Mouse (Mus musculus) heart, embryonic 13.5 days (tissue): Measurements from ENCODE around the gene Sertad4. TPM values are rescaled to one million over a fixed set of nuclear protein-coding genes. Genes with fewer than 3 reads are reported as not detected.

Experiments used
- ATAC-seq: fragments of 200-750 bp; cut with Nextera tagmentation; 2 replicates; pipeline ENCODE4 v1.8.0; 2017; ENCODE audit warnings: moderate TSS enrichment; ENCODE audit not compliant: insufficient number of reproducible peaks, low FRiP score, low TSS enrichment; ENCODE audit errors: extremely low read depth
- H3K27ac ChIP-seq: fragments of 300-500 bp; sonication (generic); replicated peaks from 2 replicates; pipeline ENCODE4 v1.5.1; 2015; ENCODE audit warnings: moderate library complexity, mild to moderate bottlenecking, inconsistent platforms
- H3K27me3 ChIP-seq: fragments of 300-500 bp; sonication (generic); replicated peaks from 2 replicates; pipeline ENCODE4 v1.6.1; 2015; ENCODE audit warnings: mild to moderate bottlenecking, inconsistent platforms
- H3K36me3 ChIP-seq: fragments of 300-500 bp; sonication (generic); 2 replicates; pipeline ENCODE4 v1.6.1; 2015; ENCODE audit warnings: mild to moderate bottlenecking, inconsistent platforms
- H3K4me1 ChIP-seq: fragments of 300-500 bp; sonication (generic); 2 replicates; pipeline ENCODE4 v1.6.1; 2015; ENCODE audit warnings: inconsistent platforms
- H3K4me2 ChIP-seq: fragments of 300-500 bp; sonication (generic); 2 replicates; pipeline ENCODE4 v1.6.1; 2015; ENCODE audit warnings: inconsistent platforms, mild to moderate bottlenecking, moderate library complexity
- H3K4me3 ChIP-seq: fragments of 300-500 bp; sonication (generic); 2 replicates; pipeline ENCODE4 v1.5.1; 2015; ENCODE audit warnings: moderate library complexity, mild to moderate bottlenecking, inconsistent platforms
- H3K9ac ChIP-seq: fragments of 300-500 bp; sonication (generic); 2 replicates; pipeline ENCODE4 v1.6.1; 2015; ENCODE audit warnings: inconsistent platforms, mild to moderate bottlenecking, moderate library complexity
- H3K9me3 ChIP-seq: fragments of 300-500 bp; sonication (generic); 2 replicates; pipeline ENCODE4 v1.6.1; 2016; ENCODE audit warnings: inconsistent platforms
- WGBS: fragments of 180-500 bp; shearing (Covaris S2); methylation state at CpG from one replicate; pipeline ENCODE4 v1.1.7; 2015; ENCODE audit warnings: mixed read lengths; 5-methylcytosine and 5-hydroxymethylcytosine counted together
- polyA plus RNA-seq: library from polyadenylated mRNA; unstranded; fragments of >200 nt; fragmentation: Nextera tagmentation; extraction: Ambion mirVana; gene quantifications from 2 replicates; pipeline ENCODE4 v1.2.1, GENCODE M21; 2015

Sertad4 gene
- polyA plus RNA-seq, 1 experiment from 2014 or later = 13.7 TPM

GRCm38 (mm10) chr1:192851640-192852039, 3.9 kb downstream of the Sertad4 start:
- H3K4me2 ChIP-seq = peak overlapping the region; percentile 91
- H3K27ac ChIP-seq = peak overlapping the region; percentile 87
- ATAC-seq = peak; percentile 52; the same call in 1 of the 2 replicates
- peaks cover 56% of the 10 kb centered on the region for H3K4me1 ChIP-seq
- H3K9ac ChIP-seq = peak overlapping the region; percentile 54
- H3K9me3 ChIP-seq = no peaks in the 10 kb centered on the region
- 4% methylated on average over 6 of the region's 6 CpGs for WGBS
- peak overlapping the region; percentile 19; the same call in 1 of the 2 replicates for H3K4me3 ChIP-seq
- H3K27me3 ChIP-seq = peaks cover 50% of the 10 kb centered on the region
- peaks cover 38% of the 10 kb centered on the region for H3K36me3 ChIP-seq

- peak overlapping the region; percentile 91 for H3K4me2 ChIP-seq
- no peak for ATAC-seq
- H3K27ac ChIP-seq = peak overlapping the region; percentile 87
- H3K4me3 ChIP-seq = peak overlapping the region; percentile 19; the same call in 1 of the 2 replicates
- peaks cover 46% of the 10 kb centered on the region for H3K27me3 ChIP-seq
- peaks cover 52% of the 10 kb centered on the region for H3K4me1 ChIP-seq
- H3K36me3 ChIP-seq = peaks cover 43% of the 10 kb centered on the region
- 4% methylated on average over 2 of the region's 2 CpGs for WGBS
- H3K9ac ChIP-seq = peak overlapping the region; percentile 54
- H3K9me3 ChIP-seq = no peaks in the 10 kb centered on the region
Observed at GRCm38 (mm10) chr1:192851126-192851525, 4.4 kb downstream of the Sertad4 start.

- Histone ChIP-seq H3K27me3 (peaks cover 33% of the 10 kb centered on the region), H3K9me3 (no peaks in the 10 kb centered on the region), H3K9ac (no peak overlapping the region), H3K27ac (no peak overlapping the region), H3K4me2 (no peak overlapping the region), H3K4me1 (peaks cover 49% of the 10 kb centered on the region), H3K36me3 (peaks cover 58% of the 10 kb centered on the region), H3K4me3 (no peak overlapping the region)
- 64% methylated on average over 5 of the region's 5 CpGs for WGBS
- no peak for ATAC-seq
Observed at GRCm38 (mm10) chr1:192849616-192850015, 5.9 kb downstream of the Sertad4 start.

- no peak overlapping the region for H3K4me2 ChIP-seq
- peaks cover 26% of the 10 kb centered on the region for H3K4me1 ChIP-seq
- H3K4me3 ChIP-seq = no peak overlapping the region
- peaks cover 65% of the 10 kb centered on the region for H3K36me3 ChIP-seq
- H3K27ac ChIP-seq = no peak overlapping the region
- no peak for ATAC-seq
- no peak overlapping the region for H3K9ac ChIP-seq
- H3K27me3 ChIP-seq = peaks cover 9% of the 10 kb centered on the region; the same call in 1 of the 2 replicates
- WGBS = 66% methylated on average over 3 of the region's 3 CpGs
- H3K9me3 ChIP-seq = no peaks in the 10 kb centered on the region
Observed at GRCm38 (mm10) chr1:192847254-192847653, 8.3 kb downstream of the Sertad4 start.

DNA sequence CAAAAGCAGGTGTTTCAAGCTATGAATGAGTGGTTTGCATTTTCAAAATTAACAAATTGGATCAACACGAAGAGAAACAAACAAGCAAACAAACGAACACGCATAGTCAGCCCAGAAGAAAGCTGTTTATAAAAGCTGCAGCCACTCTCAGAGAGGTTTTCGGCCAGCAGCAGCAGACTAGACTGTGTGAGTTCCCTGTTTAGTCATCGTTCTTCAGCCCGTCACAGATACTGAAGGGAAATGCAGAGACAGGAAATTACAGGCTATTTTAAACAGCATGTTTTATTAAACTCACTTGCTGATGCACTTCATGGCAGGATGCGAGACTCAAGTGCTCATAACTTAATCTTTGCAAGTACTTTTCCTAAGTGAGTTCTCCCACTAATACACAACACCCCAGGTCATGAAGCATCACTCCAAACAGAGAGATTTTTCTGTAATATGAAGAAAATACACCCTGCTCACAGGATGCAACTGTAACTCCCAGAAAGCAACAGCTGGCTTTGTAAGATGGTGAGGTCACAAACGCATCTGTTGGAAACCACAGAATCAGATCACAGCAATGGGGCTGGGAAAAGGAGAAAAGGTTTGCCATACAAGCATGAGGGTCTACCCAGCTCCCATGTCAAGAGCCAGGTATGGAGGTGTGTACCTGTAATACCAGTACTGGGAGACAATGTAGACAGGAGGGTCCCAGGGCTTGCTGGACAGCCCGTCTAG, 14.3 kb downstream of the Sertad4 start:
- Histone ChIP-seq H3K27me3 (peaks cover 15% of the 10 kb centered on the region), H3K4me1 (no peaks in the 10 kb centered on the region), H3K36me3 (peaks cover 23% of the 10 kb centered on the region), H3K27ac (no peak overlapping the region), H3K9ac (no peak overlapping the region), H3K9me3 (no peaks in the 10 kb centered on the region), H3K4me2 (no peak overlapping the region), H3K4me3 (no peak overlapping the region)
- 53% methylated on average over 9 of the region's 9 CpGs for WGBS
- no peak for ATAC-seq

- H3K27me3 ChIP-seq = peaks cover 21% of the 10 kb centered on the region
- no peak overlapping the region for H3K4me2 ChIP-seq
- no peak overlapping the region for H3K4me3 ChIP-seq
- no peaks in the 10 kb centered on the region for H3K9me3 ChIP-seq
- peaks cover 17% of the 10 kb centered on the region for H3K36me3 ChIP-seq
- ATAC-seq = no peak
- H3K9ac ChIP-seq = no peak overlapping the region
- no peaks in the 10 kb centered on the region; the same call in 1 of the 2 replicates for H3K4me1 ChIP-seq
- H3K27ac ChIP-seq = no peak overlapping the region
- 75% methylated on average over 2 of the region's 2 CpGs for WGBS
Observed at GRCm38 (mm10) chr1:192840655-192841054, 14.9 kb downstream of the Sertad4 start.

GRCm38 (mm10) chr1:192835211-192835681, 20.3 kb downstream of the Sertad4 start:
- no peaks in the 10 kb centered on the region for H3K9me3 ChIP-seq
- peak overlapping the region; percentile 64 for H3K4me3 ChIP-seq
- H3K9ac ChIP-seq = peak overlapping the region; percentile 83
- H3K27me3 ChIP-seq = peaks cover 51% of the 10 kb centered on the region
- peak overlapping the region; percentile 55 for H3K27ac ChIP-seq
- 3% methylated on average over 18 of the region's 18 CpGs for WGBS
- H3K4me2 ChIP-seq = peak overlapping the region; percentile 96
- H3K4me1 ChIP-seq = peaks cover 41% of the 10 kb centered on the region
- no peak for ATAC-seq
- H3K36me3 ChIP-seq = no peaks in the 10 kb centered on the region

DNA sequence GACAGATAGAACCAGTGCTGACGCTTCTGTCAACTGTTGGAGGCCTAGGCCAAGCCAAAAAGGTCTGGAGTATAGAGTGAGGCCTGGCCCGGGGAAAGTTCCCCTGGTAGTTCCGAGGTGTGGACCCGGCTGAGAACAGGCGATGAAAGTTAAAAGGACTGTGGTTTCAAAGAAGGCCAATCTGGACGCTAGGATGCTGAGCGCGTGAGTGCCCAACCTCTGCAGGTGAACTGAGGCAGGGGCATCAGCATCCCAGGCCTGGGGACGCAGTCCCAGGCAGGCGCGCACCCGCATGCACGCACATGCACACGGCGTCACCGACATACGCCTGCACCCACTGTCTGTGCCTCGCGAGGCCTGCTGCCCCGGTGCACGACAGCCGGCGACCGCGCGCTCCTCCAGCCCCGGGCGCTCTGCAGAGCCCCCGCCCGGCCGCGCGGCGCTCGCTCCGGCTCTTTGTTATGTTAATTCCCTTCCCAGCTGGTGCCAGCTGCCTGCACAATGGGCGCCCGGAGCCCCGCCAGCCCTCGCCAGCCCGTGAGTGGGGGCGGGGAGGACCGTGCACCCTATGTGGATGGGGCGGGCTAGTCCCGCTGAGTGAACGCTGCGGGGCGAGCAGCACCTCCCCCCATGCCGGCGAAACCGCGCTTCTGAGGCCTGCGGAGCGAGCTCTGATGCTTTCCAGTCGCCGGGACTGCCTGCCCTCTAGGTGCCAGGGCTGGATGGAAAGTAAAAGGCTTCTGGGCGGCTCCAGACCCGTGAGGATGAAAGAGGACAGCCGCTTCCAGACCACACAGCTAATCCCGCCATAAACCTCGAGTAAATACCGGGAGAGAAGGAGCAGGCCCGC, 21.0 kb downstream of the Sertad4 start:
- Histone ChIP-seq H3K27me3 (peaks cover 51% of the 10 kb centered on the region), H3K27ac (peak overlapping the region; percentile 55), H3K36me3 (no peaks in the 10 kb centered on the region), H3K9ac (peak overlapping the region; percentile 83), H3K4me2 (peak overlapping the region; percentile 96), H3K4me3 (peak overlapping the region; percentile 64), H3K4me1 (peaks cover 44% of the 10 kb centered on the region), H3K9me3 (no peaks in the 10 kb centered on the region)
- ATAC-seq = peak; percentile 29; the same call in 1 of the 2 replicates
- 3% methylated on average over 55 of the region's 63 CpGs for WGBS

DNA sequence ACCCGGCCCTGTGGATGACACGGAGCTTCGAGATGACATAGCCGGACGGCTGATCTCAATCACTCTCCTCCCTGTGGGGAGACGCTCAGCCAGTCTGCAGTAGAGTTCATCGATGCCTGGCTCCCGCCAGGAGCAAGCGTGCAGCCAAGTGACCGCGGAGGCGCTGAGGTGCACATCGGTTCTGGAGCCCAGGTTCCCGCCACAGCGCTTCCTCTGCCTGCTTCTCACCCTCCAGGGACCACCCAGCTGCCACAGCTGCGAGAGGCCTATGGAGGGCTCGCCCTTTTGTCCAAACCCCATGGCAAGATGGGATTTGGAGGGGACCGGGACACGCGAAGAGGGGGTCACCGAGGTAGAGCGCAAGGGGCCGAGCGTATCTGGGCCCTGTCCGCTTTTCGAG, 22.0 kb downstream of the Sertad4 start:
- 27% methylated on average over 26 of the region's 26 CpGs for WGBS
- H3K9me3 ChIP-seq = no peaks in the 10 kb centered on the region
- 0 out of 2 replicates have a peak overlapping the region, but pooled peaks have one; percentile 96 for H3K4me2 ChIP-seq
- no peak overlapping the region for H3K27ac ChIP-seq
- no peak for ATAC-seq
- H3K27me3 ChIP-seq = peaks cover 51% of the 10 kb centered on the region
- H3K4me1 ChIP-seq = peaks cover 44% of the 10 kb centered on the region
- no peaks in the 10 kb centered on the region for H3K36me3 ChIP-seq
- 0 out of 2 replicates have a peak overlapping the region, but pooled peaks have one; percentile 14 for H3K9ac ChIP-seq
- H3K4me3 ChIP-seq = no peak overlapping the region

DNA sequence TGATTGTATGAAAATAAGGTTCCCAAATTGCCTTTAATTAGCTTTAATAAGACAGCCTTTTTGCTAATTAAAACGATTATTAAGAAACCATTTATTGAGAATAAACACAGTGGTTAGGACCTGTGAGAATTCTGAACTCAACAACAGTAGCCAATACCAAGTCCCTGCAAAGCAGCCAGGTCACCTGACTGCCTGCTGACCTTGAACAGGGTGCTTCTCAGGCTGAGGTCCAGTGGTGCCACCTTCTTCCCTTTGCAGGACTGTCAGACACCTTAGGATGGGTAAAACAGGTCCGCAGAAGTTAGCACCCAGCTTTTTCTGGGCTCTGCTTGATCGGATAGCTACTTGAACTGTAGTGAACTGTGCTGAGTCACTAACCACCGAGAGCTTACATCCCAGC, 22.5 kb downstream of the Sertad4 start:
- peaks cover 51% of the 10 kb centered on the region for H3K27me3 ChIP-seq
- H3K27ac ChIP-seq = no peak overlapping the region
- 0 out of 2 replicates have a peak overlapping the region, but pooled peaks have one; percentile 14 for H3K9ac ChIP-seq
- peaks cover 48% of the 10 kb centered on the region for H3K4me1 ChIP-seq
- H3K9me3 ChIP-seq = no peaks in the 10 kb centered on the region
- H3K4me2 ChIP-seq = no peak overlapping the region
- H3K4me3 ChIP-seq = no peak overlapping the region
- 31% methylated on average over 4 of the region's 4 CpGs for WGBS
- no peak for ATAC-seq
- no peaks in the 10 kb centered on the region for H3K36me3 ChIP-seq

DNA sequence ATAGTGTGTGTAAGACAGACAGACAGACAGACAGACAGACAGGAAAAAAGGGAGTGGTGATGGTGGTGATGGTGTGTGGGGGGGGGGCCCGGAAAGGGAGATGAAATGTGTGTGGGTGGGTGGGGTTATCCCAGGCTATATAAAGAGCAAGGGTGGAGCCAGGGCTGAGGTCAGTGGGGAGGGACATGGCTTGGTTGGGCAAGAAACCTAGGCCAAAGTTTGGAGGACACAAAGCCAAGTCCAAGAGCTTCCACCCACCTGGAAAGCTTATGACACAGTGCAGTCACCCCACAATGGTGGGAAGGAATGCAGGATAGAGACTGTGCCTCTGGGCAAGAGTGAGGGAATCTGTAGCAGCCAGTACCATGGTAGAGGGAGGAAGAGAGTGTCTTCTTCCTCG, 23.2 kb downstream of the Sertad4 start:
- WGBS = 59% methylated on average over 2 of the region's 2 CpGs
- Histone ChIP-seq H3K9ac (no peak overlapping the region), H3K9me3 (no peaks in the 10 kb centered on the region), H3K36me3 (no peaks in the 10 kb centered on the region), H3K4me2 (no peak overlapping the region), H3K27ac (no peak overlapping the region), H3K4me1 (peaks cover 48% of the 10 kb centered on the region), H3K4me3 (no peak overlapping the region), H3K27me3 (peaks cover 44% of the 10 kb centered on the region)
- no peak for ATAC-seq
